Mouse (Mus musculus) kidney, postnatal 0 days (tissue): Measurements from ENCODE around the gene Gmpr. TPM values are rescaled to one million over a fixed set of nuclear protein-coding genes. Genes with fewer than 3 reads are reported as not detected.
A peak's percentile ranks its signal among the peaks of the same experiment; 100 is the strongest.

Source experiments
- ATAC-seq: fragments of 200-750 bp; cut with Nextera tagmentation; replicated peaks from 2 replicates; pipeline ENCODE4 v1.8.0; 2017; ENCODE audit warnings: low read depth, moderate number of reproducible peaks, moderate TSS enrichment, moderate library complexity; ENCODE audit not compliant: low FRiP score
- DNase-seq: peaks from one replicate; pipeline ENCODE4 v3.0.0-alpha.2; 2016; ENCODE audit warnings: low spot score
- H3K27ac ChIP-seq: fragments of 300-500 bp; sonication (generic); 2 replicates; pipeline ENCODE4 v1.5.1; 2014; ENCODE audit warnings: mild to moderate bottlenecking
- H3K27me3 ChIP-seq: fragments of 300-500 bp; sonication (generic); 2 replicates; pipeline ENCODE4 v1.6.1; 2014; ENCODE audit warnings: low read length, mixed read lengths; ENCODE audit not compliant: insufficient read depth
- H3K36me3 ChIP-seq: fragments of 300-500 bp; sonication (generic); 2 replicates; pipeline ENCODE4 v1.6.1; 2014; ENCODE audit warnings: low read length, mixed read lengths; ENCODE audit not compliant: insufficient read depth
- H3K4me1 ChIP-seq: fragments of 300-500 bp; sonication (generic); replicated peaks from 2 replicates; pipeline ENCODE4 v1.6.1; 2014; ENCODE audit warnings: antibody characterized with exemption, low read length, mixed read lengths; ENCODE audit not compliant: insufficient read depth
- H3K4me2 ChIP-seq: fragments of 300-500 bp; sonication (generic); 2 replicates; pipeline ENCODE4 v1.6.1; 2014; ENCODE audit warnings: mild to moderate bottlenecking, low read length, moderate library complexity, mixed read lengths
- H3K4me3 ChIP-seq: fragments of 300-500 bp; sonication (generic); replicated peaks from 2 replicates; pipeline ENCODE4 v1.5.1; 2014; ENCODE audit warnings: low read depth, low read length
- H3K9ac ChIP-seq: fragments of 300-500 bp; sonication (generic); 2 replicates; pipeline ENCODE4 v1.6.1; 2014; ENCODE audit warnings: low read depth, low read length
- H3K9me3 ChIP-seq: fragments of 300-500 bp; sonication (generic); replicated peaks from 2 replicates; pipeline ENCODE4 v1.6.1; 2016; ENCODE audit warnings: low read length, inconsistent platforms, mixed read lengths
- CTCF ChIP-seq: IDR thresholded peaks from 2 replicates; pipeline ENCODE4 v1.5.1; 2016; ENCODE audit warnings: antibody characterized with exemption, low read depth, mild to moderate bottlenecking, moderate library complexity
- WGBS: fragments of 180-500 bp; shearing (Covaris S2); extraction: QIAGEN DNeasy Blood & Tissue Kit; methylation state at CpG from one replicate; pipeline ENCODE4 v1.1.7; 2014; 5-methylcytosine and 5-hydroxymethylcytosine counted together
- polyA plus RNA-seq: library from polyadenylated mRNA; unstranded; fragments of >200 nt; fragmentation: Nextera tagmentation; extraction: Ambion mirVana; gene quantifications from 2 replicates; pipeline ENCODE4 v1.2.1, GENCODE M21; 2015

The Gmpr gene
- polyA plus RNA-seq, 1 experiment from 2014 or later = 72.5 TPM

- DNase-seq (peak; percentile 65), ATAC-seq (no peak; the same call in 1 of the 2 replicates)
- H3K36me3 ChIP-seq = 0 out of 2 replicates have a peak, but pooled peaks cover 3% of the 10 kb centered on the region
- no peaks in the 10 kb centered on the region for H3K27me3 ChIP-seq
- peak overlapping the region; percentile 38; the same call in 1 of the 2 replicates for H3K9ac ChIP-seq
- 0 out of 2 replicates have a peak overlapping the region, but pooled peaks have one; percentile 47 for H3K27ac ChIP-seq
- 0 out of 2 replicates have a peak overlapping the region, but pooled peaks have one; percentile 7 for H3K4me3 ChIP-seq
- H3K4me2 ChIP-seq = peak overlapping the region; percentile 56
- H3K4me1 ChIP-seq = peaks cover 36% of the 10 kb centered on the region
- no peaks in the 10 kb centered on the region for H3K9me3 ChIP-seq
- no peak for TF ChIP-seq CTCF
- 9% methylated on average over 24 of the region's 24 CpGs for WGBS
These were observed 9.5 kb downstream of the Gmpr start for GRCm38 (mm10) chr13:45516501-45517393.

- WGBS = 20% methylated on average over 3 of the region's 3 CpGs
- Histone ChIP-seq H3K4me2 (no peak overlapping the region), H3K9me3 (no peaks in the 10 kb centered on the region), H3K9ac (no peak overlapping the region), H3K27me3 (no peaks in the 10 kb centered on the region), H3K4me1 (peaks cover 9% of the 10 kb centered on the region), H3K36me3 (0 out of 2 replicates have a peak, but pooled peaks cover 6% of the 10 kb centered on the region), H3K27ac (peak overlapping the region; percentile 61), H3K4me3 (no peak overlapping the region)
- no peak for DNase-seq
- ATAC-seq = no peak; the same call in 1 of the 2 replicates
- TF ChIP-seq CTCF = no peak
These were observed 17.1 kb downstream of the Gmpr start for GRCm38 (mm10) chr13:45524305-45524704.

- 76% methylated on average over 6 of the region's 6 CpGs for WGBS
These were observed 17.7 kb downstream of the Gmpr start for GRCm38 (mm10) chr13:45524791-45525435.

GRCm38 (mm10) chr13:45526230-45526629 is 19.0 kb downstream of the Gmpr start:
- peak; percentile 39; the same call in 1 of the 2 replicates for ATAC-seq
- Histone ChIP-seq H3K27ac (peak overlapping the region; percentile 80), H3K9me3 (no peaks in the 10 kb centered on the region), H3K4me1 (peaks cover 17% of the 10 kb centered on the region), H3K9ac (no peak overlapping the region), H3K36me3 (0 out of 2 replicates have a peak, but pooled peaks cover 3% of the 10 kb centered on the region), H3K4me3 (no peak overlapping the region), H3K4me2 (no peak overlapping the region), H3K27me3 (no peaks in the 10 kb centered on the region)
- WGBS = 37% methylated on average over 7 of the region's 7 CpGs
- TF ChIP-seq CTCF = no peak
- DNase-seq = peak; percentile 64

More at GRCm38 (mm10) chr13:45524791-45525435, 17.7 kb downstream of the Gmpr start:
- ATAC-seq (no peak), DNase-seq (no peak)
- Histone ChIP-seq H3K4me2 (no peak overlapping the region), H3K9me3 (no peaks in the 10 kb centered on the region), H3K27me3 (no peaks in the 10 kb centered on the region), H3K9ac (no peak overlapping the region), H3K27ac (peak overlapping the region; percentile 61), H3K4me3 (no peak overlapping the region), H3K4me1 (peaks cover 15% of the 10 kb centered on the region), H3K36me3 (0 out of 2 replicates have a peak, but pooled peaks cover 4% of the 10 kb centered on the region)
- TF ChIP-seq CTCF = no peak

- ATAC-seq (no peak), DNase-seq (no peak)
- no peaks in the 10 kb centered on the region for H3K9me3 ChIP-seq
- TF ChIP-seq CTCF = no peak
- no peaks in the 10 kb centered on the region for H3K27me3 ChIP-seq
- H3K4me3 ChIP-seq = no peak overlapping the region
- no peak overlapping the region for H3K9ac ChIP-seq
- H3K4me2 ChIP-seq = no peak overlapping the region
- peak overlapping the region; percentile 6; the same call in 1 of the 2 replicates for H3K27ac ChIP-seq
- H3K4me1 ChIP-seq = peaks cover 17% of the 10 kb centered on the region
- 0 out of 2 replicates have a peak, but pooled peaks cover 3% of the 10 kb centered on the region for H3K36me3 ChIP-seq
- WGBS = 71% methylated on average over 11 of the region's 11 CpGs
These were observed 20.2 kb downstream of the Gmpr start for GRCm38 (mm10) chr13:45527232-45527964.
